Mouse (Mus musculus): ENCODE data around the gene Neurod4. TPM values are rescaled to one million over a fixed set of nuclear protein-coding genes. Genes with fewer than 3 reads are reported as not detected.
"Not testable (repeated sequence)": the region's sequence is repeated elsewhere in the genome, so short reads cannot be mapped to it uniquely, and the experiment has no call there.

Neurod4 gene
- polyA plus RNA-seq (2015; fragmentation: Nextera tagmentation; extraction: Ambion mirVana), result not detected in 2 replicates

- no peak within 1 kb of the TSS for H3K4me2 ChIP-seq
- H3K27me3 ChIP-seq, result no peaks in the 10 kb centered on the region
- WGBS, result under 1% methylated on average over 7 of the region's 7 CpGs
- peak; percentile 52; the same call in 1 of the 2 replicates for ATAC-seq (ENCODE audit: borderline replicate concordance, extremely low read depth, low FRiP score, low TSS enrichment)
- no peak within 1 kb of the TSS for H3K9ac ChIP-seq
- H3K36me3 ChIP-seq, result no peaks in the 10 kb centered on the region
- no peaks in the 10 kb centered on the region for H3K9me3 ChIP-seq
- H3K4me1 ChIP-seq, result no peaks in the 10 kb centered on the region
- no peak within 1 kb of the TSS for H3K4me3 ChIP-seq
- H3K27ac ChIP-seq, result no peak within 1 kb of the TSS
These were observed at the start of gene Neurod4 for GRCm38 (mm10) chr10:130280066-130280465. Gene Neurod4 (minus strand): TSS chr10:130280240.

- ATAC-seq (ENCODE audit: borderline replicate concordance, extremely low read depth, low FRiP score, low TSS enrichment), result no peak
- Histone ChIP-seq H3K36me3 (no peaks in the 10 kb centered on the region), H3K27me3 (no peaks in the 10 kb centered on the region), H3K9me3 (no peaks in the 10 kb centered on the region), H3K4me3 (no peak overlapping the region), H3K4me1 (no peaks in the 10 kb centered on the region), H3K9ac (no peak overlapping the region), H3K27ac (no peak overlapping the region), H3K4me2 (no peak overlapping the region)
- 78% methylated on average over 4 of the region's 4 CpGs for WGBS
These were observed 44.2 kb upstream of the Neurod4 start for GRCm38 (mm10) chr10:130324243-130324642.

DNA sequence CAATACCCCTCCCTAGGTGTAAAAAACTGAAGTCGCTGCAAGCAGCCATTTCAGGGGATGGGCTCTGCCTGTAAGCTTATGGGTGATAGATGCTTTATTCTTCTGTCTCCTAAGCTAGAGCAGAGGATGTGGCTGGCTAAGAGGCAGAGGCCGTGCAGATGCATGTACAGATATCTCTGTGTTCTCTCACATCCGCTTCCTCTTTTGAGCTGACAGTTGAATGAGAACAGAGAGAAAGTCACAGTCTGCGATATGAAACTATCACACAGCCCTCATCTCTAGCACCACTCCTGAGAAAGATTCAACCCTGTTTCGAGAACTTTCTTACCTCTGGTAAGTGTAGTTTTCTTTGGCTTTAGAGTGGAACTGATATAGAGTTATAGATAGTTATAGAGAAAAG, 42.6 kb upstream of the Neurod4 start, which contains the start of gene Tespa1:
Gene Tespa1, plus strand, starts transcription at position 234 of the 400 bp plus-strand sequence.
- H3K27ac ChIP-seq, result no peak within 1 kb of the TSS
- no peak within 1 kb of the TSS for H3K4me2 ChIP-seq
- H3K4me1 ChIP-seq, result no peaks in the 10 kb centered on the region
- H3K27me3 ChIP-seq, result no peaks in the 10 kb centered on the region
- H3K9me3 ChIP-seq, result no peaks in the 10 kb centered on the region
- H3K36me3 ChIP-seq, result no peaks in the 10 kb centered on the region
- H3K9ac ChIP-seq, result no peak within 1 kb of the TSS
- WGBS, result 81% methylated on average over 5 of the region's 5 CpGs
- no peak for ATAC-seq (ENCODE audit: borderline replicate concordance, extremely low read depth, low FRiP score, low TSS enrichment)
- H3K4me3 ChIP-seq, result no peak within 1 kb of the TSS

DNA sequence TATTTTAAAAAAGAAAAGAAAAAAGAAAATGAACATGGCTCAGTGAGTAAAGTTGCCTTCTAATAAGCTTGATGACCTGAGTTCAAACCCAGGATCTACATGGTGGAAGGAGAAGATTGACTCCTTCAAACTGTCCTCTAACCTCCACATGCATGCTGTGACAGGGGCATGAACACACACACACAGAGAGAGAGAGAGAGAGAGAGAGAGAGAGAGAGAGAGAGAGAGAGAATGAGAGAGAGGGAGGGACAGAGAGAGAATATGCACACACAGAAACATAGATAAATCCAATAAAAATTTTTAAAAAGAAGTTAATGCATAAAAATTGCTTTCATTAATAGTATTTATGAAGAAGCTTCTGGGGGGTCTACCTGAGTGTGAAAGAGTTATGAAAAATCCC, 42.0 kb upstream of the Neurod4 start:
- no peak overlapping the region for H3K4me3 ChIP-seq
- no peak for ATAC-seq (ENCODE audit: borderline replicate concordance, extremely low read depth, low FRiP score, low TSS enrichment)
- H3K27me3 ChIP-seq, result no peaks in the 10 kb centered on the region
- H3K9me3 ChIP-seq, result no peaks in the 10 kb centered on the region
- H3K4me1 ChIP-seq, result no peaks in the 10 kb centered on the region
- H3K9ac ChIP-seq, result no peak overlapping the region
- no peak overlapping the region for H3K4me2 ChIP-seq
- no peaks in the 10 kb centered on the region for H3K36me3 ChIP-seq
- no peak overlapping the region for H3K27ac ChIP-seq

GRCm38 (mm10) chr10:130320715-130321114, 40.7 kb upstream of the Neurod4 start:
- H3K27me3 ChIP-seq, result no peaks in the 10 kb centered on the region
- no peaks in the 10 kb centered on the region for H3K36me3 ChIP-seq
- H3K9ac ChIP-seq, result no peak overlapping the region
- no peak overlapping the region for H3K27ac ChIP-seq
- ATAC-seq (ENCODE audit: borderline replicate concordance, extremely low read depth, low FRiP score, low TSS enrichment), result no peak
- no peak overlapping the region for H3K4me3 ChIP-seq
- H3K4me2 ChIP-seq, result no peak overlapping the region
- H3K4me1 ChIP-seq, result no peaks in the 10 kb centered on the region
- no peaks in the 10 kb centered on the region for H3K9me3 ChIP-seq
- 81% methylated on average over 2 of the region's 2 CpGs for WGBS

GRCm38 (mm10) chr10:130318720-130319119, 38.7 kb upstream of the Neurod4 start:
- no peak for ATAC-seq (ENCODE audit: borderline replicate concordance, extremely low read depth, low FRiP score, low TSS enrichment)
- H3K9ac ChIP-seq, result no peak overlapping the region

DNA sequence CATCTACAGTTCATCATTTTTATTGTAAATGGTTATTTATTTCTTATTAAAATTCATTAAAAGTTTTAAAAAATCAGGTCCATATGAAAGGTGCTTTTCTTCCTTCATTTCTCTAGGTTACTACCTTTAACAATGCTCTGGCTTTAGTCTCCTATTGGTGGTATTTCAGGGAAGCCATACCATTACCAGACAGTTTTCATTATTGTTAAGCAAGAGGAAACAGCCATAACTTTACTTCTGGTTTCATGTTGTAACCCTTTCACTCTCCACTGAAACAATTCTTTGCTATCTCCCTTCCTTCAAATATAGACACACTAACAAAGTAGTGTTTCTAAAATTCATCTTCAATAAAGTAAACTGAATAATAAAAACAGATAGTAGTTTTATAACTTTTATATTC, 35.8 kb upstream of the Neurod4 start:
- Histone ChIP-seq H3K4me3 (no peak overlapping the region), H3K36me3 (no peaks in the 10 kb centered on the region), H3K4me1 (no peaks in the 10 kb centered on the region), H3K27ac (no peak overlapping the region), H3K9ac (no peak overlapping the region), H3K4me2 (no peak overlapping the region), H3K27me3 (no peaks in the 10 kb centered on the region), H3K9me3 (no peaks in the 10 kb centered on the region)
- ATAC-seq (ENCODE audit: borderline replicate concordance, extremely low read depth, low FRiP score, low TSS enrichment), result no peak

More at GRCm38 (mm10) chr10:130318720-130319119, 38.7 kb upstream of the Neurod4 start:
- Histone ChIP-seq H3K36me3 (no peaks in the 10 kb centered on the region), H3K9me3 (no peaks in the 10 kb centered on the region), H3K4me2 (no peak overlapping the region), H3K4me1 (no peaks in the 10 kb centered on the region), H3K27ac (no peak overlapping the region), H3K4me3 (no peak overlapping the region), H3K27me3 (no peaks in the 10 kb centered on the region)
- WGBS, result 70% methylated on average over 4 of the region's 4 CpGs

DNA sequence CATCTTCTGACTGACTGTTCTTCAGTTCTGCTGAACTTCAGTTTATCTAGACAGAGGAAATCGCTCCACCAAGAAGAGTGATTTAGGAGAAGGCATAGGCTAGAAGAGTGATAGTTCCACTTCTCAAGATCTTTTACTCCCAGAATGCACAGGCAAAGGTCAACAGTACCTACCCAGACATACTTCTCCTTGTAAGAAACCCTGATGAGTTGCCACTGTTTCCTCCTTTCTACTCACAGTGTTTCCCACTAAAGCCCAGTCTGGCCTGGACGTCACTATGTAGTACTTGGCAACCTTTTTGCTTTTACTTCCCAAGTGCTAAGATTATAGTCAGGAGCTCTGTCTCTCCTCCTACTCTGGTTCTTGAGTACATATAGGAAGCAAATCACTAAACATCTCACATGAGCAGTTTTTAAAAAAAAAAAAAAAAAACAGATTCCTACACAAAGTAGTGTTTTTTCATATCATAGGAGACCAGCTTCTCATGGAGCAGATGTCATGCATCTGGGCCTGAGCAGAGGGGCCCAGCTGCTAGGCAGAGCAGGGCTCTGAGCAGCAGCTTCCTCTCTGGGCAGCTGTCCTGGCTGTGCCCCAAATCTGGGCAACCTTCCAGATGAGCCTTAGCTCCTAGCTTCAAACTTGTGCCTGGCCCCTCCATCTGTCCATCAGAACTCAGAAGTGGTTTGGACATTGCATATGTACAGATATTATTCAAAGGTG, 34.2 kb upstream of the Neurod4 start:
- no peaks in the 10 kb centered on the region for H3K9me3 ChIP-seq
- ATAC-seq (ENCODE audit: borderline replicate concordance, extremely low read depth, low FRiP score, low TSS enrichment), result no peak; the same call in 1 of the 2 replicates
- H3K27ac ChIP-seq, result no peak overlapping the region
- no peak overlapping the region for H3K4me2 ChIP-seq
- no peaks in the 10 kb centered on the region for H3K36me3 ChIP-seq
- 63% methylated on average over 2 of the region's 2 CpGs for WGBS
- no peak overlapping the region for H3K4me3 ChIP-seq
- no peaks in the 10 kb centered on the region for H3K27me3 ChIP-seq
- H3K4me1 ChIP-seq, result no peaks in the 10 kb centered on the region
- no peak overlapping the region for H3K9ac ChIP-seq

DNA sequence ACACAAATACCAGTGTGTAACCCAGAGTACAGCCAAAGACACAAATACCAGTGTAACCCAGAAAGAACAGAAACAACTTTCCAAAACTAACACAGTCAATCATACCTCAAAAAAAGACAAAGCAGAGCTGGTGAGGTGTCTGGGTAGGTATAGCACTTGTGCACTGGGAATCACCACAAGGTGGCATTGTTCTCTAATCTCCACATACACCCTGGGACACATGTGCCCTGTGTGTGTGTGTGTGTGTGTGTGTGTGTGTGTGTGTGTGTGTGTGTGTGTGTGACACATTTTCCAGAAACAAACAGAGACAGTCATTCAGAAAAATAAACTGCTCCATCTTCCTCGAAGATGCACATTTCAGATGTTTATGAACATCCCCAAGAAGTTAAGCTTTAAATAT, 33.5 kb upstream of the Neurod4 start:
- Histone ChIP-seq H3K4me1 (no peaks in the 10 kb centered on the region), H3K4me3 (no peak overlapping the region), H3K27ac (no peak overlapping the region), H3K4me2 (no peak overlapping the region), H3K9me3 (no peaks in the 10 kb centered on the region), H3K27me3 (no peaks in the 10 kb centered on the region), H3K36me3 (no peaks in the 10 kb centered on the region), H3K9ac (no peak overlapping the region)
- WGBS, result 54% methylated on average over 1 of the region's 1 CpGs
- no peak; the same call in 1 of the 2 replicates for ATAC-seq (ENCODE audit: borderline replicate concordance, extremely low read depth, low FRiP score, low TSS enrichment)

GRCm38 (mm10) chr10:130311534-130312227, 31.6 kb upstream of the Neurod4 start:
- no peak overlapping the region for H3K4me3 ChIP-seq
- 77% methylated on average over 2 of the region's 2 CpGs for WGBS
- no peak for ATAC-seq (ENCODE audit: borderline replicate concordance, extremely low read depth, low FRiP score, low TSS enrichment)
- no peaks in the 10 kb centered on the region for H3K36me3 ChIP-seq
- no peaks in the 10 kb centered on the region for H3K4me1 ChIP-seq
- no peak overlapping the region for H3K9ac ChIP-seq
- no peaks in the 10 kb centered on the region for H3K27me3 ChIP-seq
- H3K27ac ChIP-seq, result no peak overlapping the region
- no peaks in the 10 kb centered on the region for H3K9me3 ChIP-seq
- no peak overlapping the region for H3K4me2 ChIP-seq

DNA sequence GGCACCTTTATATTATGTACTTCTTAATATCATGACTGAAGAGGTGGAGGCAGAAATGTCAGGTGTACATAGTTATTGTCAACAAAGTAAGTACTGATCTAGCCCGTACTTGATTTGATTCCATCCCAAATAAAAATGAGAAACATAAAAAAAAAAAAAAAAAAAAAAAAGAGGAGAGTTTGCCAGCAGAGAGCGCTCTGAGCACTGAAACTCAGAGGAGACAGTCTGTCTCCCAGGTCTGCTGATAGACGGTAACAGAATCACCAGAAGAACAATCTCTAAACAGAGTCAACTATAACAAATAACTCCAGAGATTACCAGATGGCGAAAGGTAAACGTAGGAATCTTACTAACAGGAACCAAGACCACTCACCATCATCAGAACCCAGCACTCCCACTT, 24.1 kb upstream of the Neurod4 start:
- H3K9me3 ChIP-seq; H3K27me3 ChIP-seq; H3K4me3 ChIP-seq; H3K4me1 ChIP-seq; H3K4me2 ChIP-seq; ATAC-seq (ENCODE audit: borderline replicate concordance, extremely low read depth, low FRiP score, low TSS enrichment); H3K27ac ChIP-seq; H3K36me3 ChIP-seq; H3K9ac ChIP-seq: not testable (repeated sequence)
- WGBS, result 77% methylated on average over 4 of the region's 5 CpGs

DNA sequence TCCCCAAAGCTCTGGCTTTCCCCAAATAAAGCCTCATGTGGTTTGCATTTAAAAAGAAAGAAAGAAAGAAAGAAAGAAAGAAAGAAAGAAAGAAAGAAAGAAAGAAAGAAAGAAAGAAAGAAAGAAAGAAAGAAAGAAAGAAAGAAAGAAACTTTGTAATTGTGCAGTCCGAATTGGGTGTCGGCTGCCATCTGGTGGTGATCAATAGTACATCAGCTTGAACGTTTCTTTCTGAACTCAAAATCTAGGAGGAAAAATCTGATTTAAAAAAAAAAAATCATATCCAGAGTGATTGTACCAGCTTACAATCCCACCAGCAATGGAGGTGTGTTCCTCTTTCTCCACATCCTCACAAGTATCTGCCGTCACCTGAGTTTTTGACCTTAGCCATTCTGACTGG, 18.7 kb upstream of the Neurod4 start:
- ATAC-seq (ENCODE audit: borderline replicate concordance, extremely low read depth, low FRiP score, low TSS enrichment); H3K27me3 ChIP-seq; H3K36me3 ChIP-seq; H3K4me2 ChIP-seq; H3K9me3 ChIP-seq; H3K27ac ChIP-seq; H3K9ac ChIP-seq; H3K4me1 ChIP-seq; H3K4me3 ChIP-seq: not testable (repeated sequence)
- WGBS, result 21% methylated on average over 4 of the region's 4 CpGs

All from lung, embryonic 15.5 days (tissue).